Mouse (Mus musculus) bone marrow macrophage, adult 2 months (primary cell): ENCODE data around the gene Apex2. TPM values are rescaled to one million over a fixed set of nuclear protein-coding genes. Genes with fewer than 3 reads are reported as not detected.

Experiments
- H3K27ac ChIP-seq: 2 replicates; pipeline ENCODE4 v1.5.1; 2012; ENCODE audit warnings: low read depth, low read length; ENCODE audit not compliant: insufficient read depth
- H3K4me1 ChIP-seq: 2 replicates; pipeline ENCODE4 v1.6.1; 2012; ENCODE audit warnings: low read length; ENCODE audit not compliant: control insufficient read depth, insufficient read depth
- H3K4me3 ChIP-seq: 2 replicates; pipeline ENCODE4 v1.5.1; 2012; ENCODE audit warnings: mild to moderate bottlenecking, low read length, moderate library complexity; ENCODE audit not compliant: insufficient read depth
- CTCF ChIP-seq: IDR thresholded peaks from 2 replicates; pipeline ENCODE4 v1.5.1; 2012; ENCODE audit warnings: low read depth, mild to moderate bottlenecking, low read length, moderate library complexity
- POLR2A ChIP-seq: IDR thresholded peaks from 2 replicates; pipeline ENCODE4 v1.6.1; 2012; ENCODE audit warnings: mild to moderate bottlenecking, low read depth, low read length, borderline replicate concordance
- polyA plus RNA-seq: library from polyadenylated mRNA; stranded (reverse); fragments of >200 nt; gene quantifications from 2 replicates; pipeline ENCODE4 v1.2.4, GENCODE M21; 2012; ENCODE audit not compliant: missing spikeins, insufficient read depth, insufficient read length

The Apex2 gene
- polyA plus RNA-seq, 1 experiment = 9.4 TPM

- H3K4me1 ChIP-seq = no peaks in the 10 kb centered on the region
- TF ChIP-seq CTCF (no peak), POLR2A (no peak)
- no peak overlapping the region for H3K27ac ChIP-seq
- H3K4me3 ChIP-seq = no peak overlapping the region
Measured at GRCm38 (mm10) chrX:150564644-150565357, 24.9 kb downstream of the Apex2 start.

GRCm38 (mm10) chrX:150554032-150554431, 35.6 kb downstream of the Apex2 start:
- Histone ChIP-seq H3K4me3 (no peak overlapping the region), H3K4me1 (no peaks in the 10 kb centered on the region), H3K27ac (no peak overlapping the region)
- TF ChIP-seq POLR2A = no peak
- no peak for TF ChIP-seq CTCF

DNA sequence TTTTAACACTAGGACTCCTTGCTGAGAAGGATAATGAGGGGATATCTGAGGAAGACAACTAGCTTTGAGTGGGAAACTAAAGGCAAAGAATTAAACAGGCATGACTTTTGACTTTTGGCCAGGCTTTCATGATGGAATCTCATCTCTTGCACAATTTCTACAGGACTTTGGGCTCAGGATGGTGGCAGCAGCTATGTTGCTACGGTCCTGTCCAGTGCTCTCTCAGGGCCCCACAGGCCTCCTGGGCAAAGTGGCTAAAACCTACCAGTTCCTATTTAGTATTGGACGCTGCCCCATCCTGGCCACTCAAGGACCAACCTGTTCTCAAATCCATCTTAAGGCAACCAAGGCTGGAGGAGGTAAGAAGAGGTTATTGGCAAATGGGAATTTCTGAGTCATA, 37.7 kb downstream of the Apex2 start:
- H3K27ac ChIP-seq = no peak overlapping the region
- TF ChIP-seq CTCF = no peak
- TF ChIP-seq POLR2A = no peak
- H3K4me3 ChIP-seq = no peak overlapping the region
- no peaks in the 10 kb centered on the region for H3K4me1 ChIP-seq

DNA sequence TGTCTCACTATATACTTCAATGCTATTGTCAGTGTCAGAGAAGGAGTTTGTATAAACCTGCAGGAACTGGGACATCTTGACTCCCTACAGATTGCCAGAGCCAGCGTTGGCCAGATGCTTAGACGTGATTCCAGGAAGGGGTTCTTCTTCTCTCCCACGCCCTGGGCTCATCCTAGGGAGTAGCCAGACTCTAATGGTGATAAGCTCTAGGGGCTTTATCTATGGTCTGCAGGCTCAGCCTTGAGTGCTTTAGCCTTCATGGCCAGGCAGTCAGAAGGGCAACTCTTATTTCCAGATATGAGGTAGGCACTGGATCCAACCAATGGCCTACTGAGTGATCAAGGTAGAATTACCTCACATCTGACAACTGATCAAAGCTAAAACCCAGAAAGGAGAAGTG, 40.0 kb downstream of the Apex2 start:
- Histone ChIP-seq H3K4me1 (no peaks in the 10 kb centered on the region), H3K4me3 (no peak overlapping the region), H3K27ac (no peak overlapping the region)
- TF ChIP-seq CTCF = no peak
- TF ChIP-seq POLR2A = no peak

GRCm38 (mm10) chrX:150547239-150547638, 42.4 kb downstream of the Apex2 start, which contains the start of gene Alas2:
Gene Alas2, plus strand, starts transcription at chrX:150547375.
- no peak within 1 kb of the TSS for H3K4me3 ChIP-seq
- H3K27ac ChIP-seq = no peak within 1 kb of the TSS
- no peaks in the 10 kb centered on the region for H3K4me1 ChIP-seq
- TF ChIP-seq POLR2A = no peak
- no peak for TF ChIP-seq CTCF

- Histone ChIP-seq H3K4me3 (no peak overlapping the region), H3K4me1 (no peaks in the 10 kb centered on the region), H3K27ac (no peak overlapping the region)
- no peak for TF ChIP-seq CTCF
- TF ChIP-seq POLR2A = no peak
Measured at GRCm38 (mm10) chrX:150541684-150542083, 48.0 kb downstream of the Apex2 start.

DNA sequence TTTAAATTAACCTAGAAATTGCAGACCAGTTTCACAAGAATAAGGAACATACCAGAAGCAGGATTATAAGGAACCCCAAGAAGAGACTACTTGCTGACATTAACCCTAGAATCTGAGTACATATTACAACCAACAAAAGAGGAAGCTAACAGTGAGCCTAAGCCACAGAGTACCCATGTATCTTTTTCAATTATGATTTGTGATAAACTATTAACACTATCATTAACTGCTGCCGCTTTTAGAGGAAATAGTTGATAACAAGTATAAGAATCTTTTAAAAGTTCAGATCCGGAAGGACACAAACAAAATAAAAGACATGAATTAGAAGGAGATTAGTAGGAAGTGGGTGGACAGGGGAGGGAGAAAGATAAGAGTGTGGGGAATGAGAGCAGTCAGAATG, 49.6 kb downstream of the Apex2 start:
- TF ChIP-seq CTCF (no peak), POLR2A (no peak)
- Histone ChIP-seq H3K4me3 (no peak overlapping the region), H3K27ac (no peak overlapping the region), H3K4me1 (no peaks in the 10 kb centered on the region)

DNA sequence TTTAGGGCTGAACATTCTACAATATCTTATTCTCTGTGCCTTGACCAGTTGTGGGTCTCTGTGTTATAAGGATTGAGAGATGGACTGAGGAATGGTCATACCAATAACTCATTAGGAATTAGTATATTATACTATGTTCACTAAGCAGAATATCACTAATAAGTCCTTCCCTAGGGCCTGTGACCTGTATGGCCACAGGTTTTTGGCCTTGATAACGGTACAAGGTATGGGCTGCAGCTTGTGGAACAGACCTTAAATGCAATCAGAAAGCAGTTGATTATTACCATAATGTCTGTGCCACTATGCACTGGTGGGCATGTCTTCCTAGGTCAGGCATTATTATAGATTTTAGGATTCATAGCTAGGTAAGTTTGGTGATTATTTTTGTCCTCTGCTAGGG, 73.2 kb downstream of the Apex2 start:
- Histone ChIP-seq H3K4me1 (no peaks in the 10 kb centered on the region), H3K4me3 (no peak overlapping the region), H3K27ac (no peak overlapping the region)
- TF ChIP-seq CTCF = no peak
- TF ChIP-seq POLR2A = no peak

- H3K4me3 ChIP-seq = no peak overlapping the region
- no peaks in the 10 kb centered on the region for H3K4me1 ChIP-seq
- TF ChIP-seq POLR2A (no peak), CTCF (no peak)
- H3K27ac ChIP-seq = no peak overlapping the region
Measured at GRCm38 (mm10) chrX:150516015-150516414, 73.7 kb downstream of the Apex2 start.

- TF ChIP-seq CTCF (no peak), POLR2A (no peak)
- H3K27ac ChIP-seq = no peak overlapping the region
- H3K4me1 ChIP-seq = no peaks in the 10 kb centered on the region
- no peak overlapping the region for H3K4me3 ChIP-seq
Measured at GRCm38 (mm10) chrX:150514127-150514526, 75.5 kb downstream of the Apex2 start.

- Histone ChIP-seq H3K27ac (no peak overlapping the region), H3K4me1 (no peaks in the 10 kb centered on the region), H3K4me3 (no peak overlapping the region)
- TF ChIP-seq POLR2A = no peak
- no peak for TF ChIP-seq CTCF
Measured at GRCm38 (mm10) chrX:150511274-150511673, 78.4 kb downstream of the Apex2 start.
